Mouse (Mus musculus): Measurements from ENCODE around the gene Olfr1511. TPM values are rescaled to one million over a fixed set of nuclear protein-coding genes. Genes with fewer than 3 reads are reported as not detected.
"Not testable (repeated sequence)": the region's sequence is repeated elsewhere in the genome, so short reads cannot be mapped to it uniquely, and the experiment has no call there.

Olfr1511 gene
- total RNA-seq (2021) = not detected
- long read RNA-seq, experiment 1 = 0 reads
- long read RNA-seq, experiment 2 = 0 reads

DNA sequence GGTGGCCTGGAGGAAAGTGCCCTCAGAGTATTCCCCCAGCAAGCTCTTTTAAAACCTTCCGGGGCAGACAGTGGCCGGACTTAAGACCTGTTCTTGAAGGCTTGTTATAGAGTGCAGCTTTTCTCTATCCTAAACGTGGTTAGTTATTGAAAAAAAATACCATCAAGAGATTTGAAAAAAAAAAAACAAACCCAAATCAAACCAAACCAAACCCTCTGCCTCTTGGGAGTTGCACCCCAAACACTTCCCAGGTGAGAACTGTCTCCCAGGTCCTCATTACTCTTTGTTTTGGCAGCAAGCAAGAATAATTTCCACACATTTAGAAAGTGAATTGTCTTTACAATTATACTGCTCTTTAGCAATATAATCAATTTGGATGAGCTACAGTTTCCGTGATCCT is at the start of gene Olfr1511:
Olfr1511 (minus strand) TSS at position 101 of the 400 bp plus-strand sequence.
- no peak for DNase-seq (ENCODE audit: low spot score in 2 of 2)

DNA sequence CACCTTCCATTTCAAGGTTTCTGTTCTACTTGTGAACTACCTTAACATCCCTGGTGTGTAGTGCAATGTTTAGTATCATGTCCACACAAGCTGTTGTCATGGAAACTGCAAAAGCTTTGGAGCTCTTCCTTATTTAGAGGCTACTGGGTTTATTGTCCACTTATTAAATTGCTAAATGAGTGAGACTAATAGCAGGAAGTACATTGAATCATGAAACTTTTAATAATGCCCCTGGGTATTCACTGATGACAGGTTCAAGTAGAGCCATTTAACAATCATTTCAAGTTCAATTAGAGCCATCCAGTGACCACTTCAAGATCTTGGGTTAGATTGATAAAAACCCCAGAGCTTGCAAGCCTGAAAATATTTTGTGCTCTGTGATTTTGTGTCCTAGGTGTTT is 45.5 kb upstream of the Olfr1511 start, which contains the start of gene Olfr1509:
Olfr1509 (plus strand) TSS at position 301 of the 400 bp plus-strand sequence.
- DNase-seq (ENCODE audit: low spot score in 2 of 2) = no peak

- no peak for DNase-seq (ENCODE audit: low spot score in 2 of 2)
Observed at GRCm38 (mm10) chr14:52427686-52428085, 30.5 kb upstream of the Olfr1511 start.

DNA sequence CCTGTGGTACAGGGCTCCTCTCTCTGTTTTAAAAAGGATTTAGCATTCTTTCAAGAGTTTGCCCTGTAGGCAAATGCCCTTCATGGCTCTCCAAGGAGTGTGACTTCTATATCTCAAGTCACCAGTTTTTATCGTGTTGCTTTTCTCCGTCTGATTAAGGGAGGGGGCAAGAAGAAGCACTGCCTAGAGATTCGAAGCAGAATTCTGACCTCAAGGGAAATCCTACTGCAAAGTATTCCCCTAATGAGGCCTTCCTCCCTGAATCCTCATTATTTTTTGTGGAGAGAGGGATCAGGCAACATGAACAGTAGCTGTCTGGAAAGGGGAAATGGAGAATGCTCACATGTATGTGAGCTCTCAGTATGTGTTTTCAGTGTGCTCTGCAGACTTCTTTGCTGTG is 17.1 kb upstream of the Olfr1511 start, which contains the start of gene Olfr1510:
Olfr1510 (minus strand) TSS at position 101 of the 400 bp plus-strand sequence.
- DNase-seq (ENCODE audit: low spot score in 2 of 2) = no peak

- DNase-seq (ENCODE audit: low spot score in 2 of 2) = not testable (repeated sequence)
Observed at GRCm38 (mm10) chr14:52410142-52410919, 13.2 kb upstream of the Olfr1511 start.

DNA sequence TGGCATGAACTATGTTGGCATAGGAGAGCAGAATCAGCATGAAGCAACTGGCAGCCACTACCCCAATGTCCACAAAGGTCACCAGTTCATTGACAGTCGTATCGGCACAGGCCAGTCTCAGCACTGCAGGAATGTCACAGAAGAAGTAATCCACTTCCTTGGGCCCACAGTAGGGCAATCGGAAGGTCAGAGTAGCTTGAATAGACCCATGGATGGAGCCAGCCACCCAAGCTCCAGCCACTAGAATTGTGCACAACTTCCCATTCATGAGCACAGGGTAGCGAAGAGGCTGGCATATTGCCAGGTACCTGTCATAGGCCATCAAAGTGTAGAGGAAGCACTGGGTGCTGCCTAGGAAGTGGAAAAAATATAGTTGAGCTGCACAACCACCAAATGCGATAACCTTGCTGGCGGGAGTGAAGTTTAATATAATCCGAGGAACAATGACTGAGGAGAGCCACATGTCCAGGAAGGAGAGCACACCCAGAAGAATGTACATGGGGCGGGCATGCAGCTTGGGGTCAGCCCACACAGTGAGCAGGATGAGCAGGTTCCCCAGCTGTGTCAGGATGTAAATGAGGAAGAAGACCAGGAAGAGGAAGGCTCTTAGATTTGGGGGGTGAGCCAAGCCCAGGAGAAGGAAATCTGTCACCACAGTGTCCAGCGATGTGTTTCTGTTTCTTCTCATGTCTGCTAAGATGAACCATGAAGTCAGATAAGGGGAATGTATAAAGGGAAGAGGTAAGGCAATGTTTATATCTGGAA is 6.9 kb downstream of the Olfr1511 start:
- not testable (repeated sequence) for DNase-seq (ENCODE audit: low spot score in 2 of 2)

- DNase-seq (ENCODE audit: low spot score in 2 of 2) = no peak
Observed at GRCm38 (mm10) chr14:52379068-52379467, 18.1 kb downstream of the Olfr1511 start, which contains the start of gene Olfr1512. TSS of gene Olfr1512 (minus strand) at chr14:52379168.

DNA sequence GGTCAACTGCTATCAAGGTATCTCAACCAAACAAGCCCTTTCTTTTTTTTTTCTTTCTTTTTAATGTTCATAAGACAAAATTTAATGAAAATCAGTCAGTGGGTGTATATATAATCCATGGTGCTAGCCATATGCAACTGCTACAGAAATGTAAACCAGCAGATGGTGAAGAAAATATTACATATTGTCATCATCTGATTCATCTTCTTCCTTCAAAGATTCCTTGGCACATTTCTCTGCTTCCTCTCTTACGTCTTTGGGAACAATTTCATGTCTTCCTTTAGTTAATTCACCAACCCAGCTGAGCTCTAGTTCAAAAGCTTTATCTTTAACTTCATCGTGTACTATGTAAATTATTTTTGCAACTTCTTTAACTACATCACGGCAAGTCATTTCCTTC is 28.4 kb downstream of the Olfr1511 start:
- DNase-seq (ENCODE audit: low spot score in 2 of 2) = no peak

DNA sequence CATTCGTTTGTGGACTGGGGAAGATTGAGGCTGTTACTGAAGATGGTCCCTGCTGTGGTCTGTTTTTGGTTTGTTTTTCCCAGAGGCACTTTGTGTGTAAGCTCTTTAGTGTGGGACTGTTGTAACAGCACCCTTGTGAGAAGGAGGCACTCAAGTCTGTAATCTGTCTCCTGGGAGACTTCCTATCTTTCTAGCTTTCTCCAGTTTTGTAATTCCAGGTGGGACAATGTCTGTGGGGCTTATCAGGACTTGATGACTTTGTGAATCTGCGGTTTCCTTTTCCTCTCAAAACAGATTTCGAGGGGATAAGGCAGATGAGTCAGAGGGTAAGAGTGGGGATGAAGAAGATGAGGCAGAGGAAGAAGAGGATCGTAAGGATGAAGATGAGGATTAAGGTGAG is 40.9 kb downstream of the Olfr1511 start, which contains the start of gene Olfr1513:
Olfr1513 (minus strand) TSS at position 101 of the 400 bp plus-strand sequence.
- DNase-seq (ENCODE audit: low spot score in 2 of 2) = no peak

Other genes starting within 250 kb of the Olfr1511 start
- gene Supt16, start 200.0 kb downstream of the Olfr1511 start, total RNA-seq (2021) = 10 to 100 TPM; 76.4 to 86.7 TPM
- gene Chd8, start 139.6 kb downstream of the Olfr1511 start, total RNA-seq (2021) = 100 to 1,000 TPM; 153 to 165 TPM
- 10 to 100 TPM; 61.8 to 62.0 TPM for gene Tox4, start 118.2 kb downstream of the Olfr1511 start, total RNA-seq (2021)
- gene Rab2b, start 117.8 kb downstream of the Olfr1511 start, total RNA-seq (2021) = 10 to 100 TPM; 38.9 to 39.8 TPM
- gene Mettl3, start 92.3 kb downstream of the Olfr1511 start, total RNA-seq (2021) = 10 to 100 TPM; 32.0 to 41.9 TPM
- gene Sall2, start 68.6 kb downstream of the Olfr1511 start, total RNA-seq (2021) = 10 to 100 TPM; 17.0 to 20.1 TPM
- gene Olfr1513, start 41.0 kb downstream of the Olfr1511 start, total RNA-seq (2021) = not detected
- not detected for gene Olfr1512, start 18.2 kb downstream of the Olfr1511 start, total RNA-seq (2021)
- not detected for gene Olfr1510, start 17.0 kb upstream of the Olfr1511 start, total RNA-seq (2021)
- not detected for gene Olfr1509, start 45.6 kb upstream of the Olfr1511 start, total RNA-seq (2021)
- not detected for gene Olfr1508, start 70.1 kb upstream of the Olfr1511 start, total RNA-seq (2021)
- gene Olfr1507, start 98.4 kb upstream of the Olfr1511 start, total RNA-seq (2021) = not detected

Data from adrenal gland, postnatal 4 days (tissue).